Mouse (Mus musculus) neural tube, embryonic 11.5 days (tissue): ENCODE measurements at regions not wholly inside any gene's neighbourhood (a gene's known extent, or its start where the extent isn't known, plus 50 kb on each side); places are given as distances from the start of the nearest gene placed in this dataset.

Source experiments
- ATAC-seq: fragments of 200-750 bp; cut with Nextera tagmentation; 2 replicates; pipeline ENCODE4 v1.8.0; 2017; ENCODE audit warnings: moderate number of reproducible peaks, mild to moderate bottlenecking, moderate TSS enrichment, moderate library complexity; ENCODE audit not compliant: insufficient read depth, low FRiP score, low TSS enrichment
- DNase-seq: peaks from one replicate; pipeline ENCODE4 v3.0.0-alpha.2; 2015; ENCODE audit warnings: low spot score
- H3K27ac ChIP-seq: fragments of 300-500 bp; sonication (generic); 2 replicates; pipeline ENCODE4 v1.5.1; 2014; ENCODE audit warnings: low read depth, mild to moderate bottlenecking, low read length
- H3K27me3 ChIP-seq: fragments of 300-500 bp; sonication (generic); 2 replicates; pipeline ENCODE4 v1.6.1; 2014; ENCODE audit warnings: mild to moderate bottlenecking, low read length, mixed read lengths; ENCODE audit not compliant: control insufficient read depth, insufficient read depth
- H3K36me3 ChIP-seq: fragments of 300-500 bp; sonication (generic); 2 replicates; pipeline ENCODE4 v1.6.1; 2014; ENCODE audit warnings: mild to moderate bottlenecking, low read length, moderate library complexity, mixed read lengths; ENCODE audit not compliant: control insufficient read depth, insufficient read depth
- H3K4me1 ChIP-seq: fragments of 300-500 bp; sonication (generic); 2 replicates; pipeline ENCODE4 v1.6.1; 2014; ENCODE audit warnings: low read length, mixed read lengths; ENCODE audit not compliant: control insufficient read depth, insufficient read depth
- H3K4me2 ChIP-seq: fragments of 300-500 bp; sonication (generic); 2 replicates; pipeline ENCODE4 v1.6.1; 2014; ENCODE audit warnings: low read depth, mild to moderate bottlenecking, moderate library complexity
- H3K4me3 ChIP-seq: fragments of 300-500 bp; sonication (generic); 2 replicates; pipeline ENCODE4 v1.5.1; 2014; ENCODE audit warnings: low read depth, low read length
- H3K9ac ChIP-seq: fragments of 300-500 bp; sonication (generic); 2 replicates; pipeline ENCODE4 v1.6.1; 2014; ENCODE audit warnings: mild to moderate bottlenecking, low read length
- H3K9me3 ChIP-seq: fragments of 300-500 bp; sonication (generic); 2 replicates; pipeline ENCODE4 v1.6.1; 2016; ENCODE audit warnings: low read length; ENCODE audit not compliant: control insufficient read depth
- WGBS: fragments of 180-500 bp; shearing (Covaris S2); extraction: QIAGEN DNeasy Blood & Tissue Kit; methylation state at CpG from one replicate; pipeline ENCODE4 v1.1.7; 2014; 5-methylcytosine and 5-hydroxymethylcytosine counted together

DNA sequence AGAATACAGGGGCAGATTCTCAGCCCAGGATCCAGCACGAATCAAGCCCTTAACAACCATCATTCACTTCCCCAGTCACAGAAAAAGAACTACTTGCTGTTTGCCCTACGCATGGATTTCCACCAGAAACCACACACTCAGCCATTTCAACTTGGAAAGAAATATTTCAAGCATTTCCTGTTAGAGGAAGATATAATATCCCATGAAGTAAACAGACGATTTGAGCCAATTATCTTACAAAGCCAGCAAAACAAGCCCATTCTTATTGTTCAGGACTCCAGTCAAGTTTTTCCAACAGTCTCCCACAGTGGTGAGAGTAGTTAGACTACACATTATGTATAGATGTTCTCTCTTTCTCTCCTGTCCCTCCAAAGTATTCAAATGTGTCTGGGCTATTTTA lies 324.1 kb downstream of the Rnd3 start:
- no peak for ATAC-seq
- Histone ChIP-seq H3K4me3 (no peak overlapping the region), H3K4me2 (no peak overlapping the region), H3K9me3 (no peaks in the 10 kb centered on the region), H3K9ac (no peak overlapping the region), H3K36me3 (no peaks in the 10 kb centered on the region), H3K4me1 (no peaks in the 10 kb centered on the region), H3K27me3 (no peaks in the 10 kb centered on the region), H3K27ac (no peak overlapping the region)
- WGBS: 85% methylated on average over 3 of the region's 3 CpGs
- DNase-seq: no peak

GRCm38 (mm10) chr2:50822738-50823137 lies 326.2 kb downstream of the Rnd3 start:
- no peak for ATAC-seq
- Histone ChIP-seq H3K4me1 (no peaks in the 10 kb centered on the region), H3K9ac (no peak overlapping the region), H3K4me2 (no peak overlapping the region), H3K36me3 (no peaks in the 10 kb centered on the region), H3K4me3 (no peak overlapping the region), H3K27ac (no peak overlapping the region), H3K9me3 (no peaks in the 10 kb centered on the region), H3K27me3 (no peaks in the 10 kb centered on the region)
- DNase-seq: no peak

GRCm38 (mm10) chr2:50819305-50819665 lies 329.6 kb downstream of the Rnd3 start:
- Histone ChIP-seq H3K9ac (no peak overlapping the region), H3K27me3 (no peaks in the 10 kb centered on the region), H3K4me1 (no peaks in the 10 kb centered on the region), H3K27ac (no peak overlapping the region), H3K4me2 (no peak overlapping the region), H3K9me3 (no peaks in the 10 kb centered on the region), H3K4me3 (no peak overlapping the region), H3K36me3 (no peaks in the 10 kb centered on the region)
- 89% methylated on average over 5 of the region's 5 CpGs for WGBS
- ATAC-seq (no peak), DNase-seq (no peak)

DNA sequence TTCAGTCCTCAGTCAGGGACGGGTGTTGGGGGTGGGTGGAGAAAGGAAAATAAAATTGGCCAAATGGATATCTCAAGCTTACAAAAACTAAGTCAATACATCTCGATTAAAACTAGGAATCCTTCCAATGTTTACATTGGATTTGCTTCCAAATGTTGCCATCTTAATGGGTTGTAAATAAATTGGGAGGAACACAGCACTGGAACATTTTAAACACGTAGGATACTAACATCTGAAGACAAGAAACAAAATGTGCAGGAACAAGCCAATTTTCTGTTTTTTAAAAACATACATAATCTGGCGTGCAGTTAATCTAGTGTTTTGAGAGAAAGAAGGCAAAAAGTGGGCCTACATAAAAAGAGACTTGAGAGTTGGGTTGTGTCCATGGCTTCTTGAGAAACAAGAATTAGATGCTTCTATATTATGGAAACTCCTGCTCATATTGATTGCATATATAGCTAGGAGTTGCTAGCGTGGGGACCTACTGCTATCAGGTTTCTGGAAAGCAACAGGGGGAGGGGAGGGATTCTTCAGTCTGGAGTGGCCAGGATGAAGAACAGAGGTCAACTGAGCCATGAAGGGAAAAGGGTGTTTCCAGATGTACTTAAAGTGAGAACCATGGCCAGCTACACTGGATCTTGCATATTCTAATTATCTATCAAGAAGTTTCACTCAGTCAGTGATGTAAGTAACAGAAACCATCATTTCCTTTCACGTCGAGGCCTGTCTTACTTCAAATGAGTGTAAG lies 330.2 kb downstream of the Rnd3 start:
- no peak for ATAC-seq
- H3K27me3 ChIP-seq: no peaks in the 10 kb centered on the region
- WGBS: 85% methylated on average over 7 of the region's 7 CpGs
- no peak for DNase-seq
- H3K36me3 ChIP-seq: no peaks in the 10 kb centered on the region
- no peak overlapping the region for H3K4me2 ChIP-seq
- no peak overlapping the region for H3K27ac ChIP-seq
- H3K4me1 ChIP-seq: no peaks in the 10 kb centered on the region
- H3K4me3 ChIP-seq: no peak overlapping the region
- H3K9me3 ChIP-seq: no peaks in the 10 kb centered on the region
- no peak overlapping the region for H3K9ac ChIP-seq

DNA sequence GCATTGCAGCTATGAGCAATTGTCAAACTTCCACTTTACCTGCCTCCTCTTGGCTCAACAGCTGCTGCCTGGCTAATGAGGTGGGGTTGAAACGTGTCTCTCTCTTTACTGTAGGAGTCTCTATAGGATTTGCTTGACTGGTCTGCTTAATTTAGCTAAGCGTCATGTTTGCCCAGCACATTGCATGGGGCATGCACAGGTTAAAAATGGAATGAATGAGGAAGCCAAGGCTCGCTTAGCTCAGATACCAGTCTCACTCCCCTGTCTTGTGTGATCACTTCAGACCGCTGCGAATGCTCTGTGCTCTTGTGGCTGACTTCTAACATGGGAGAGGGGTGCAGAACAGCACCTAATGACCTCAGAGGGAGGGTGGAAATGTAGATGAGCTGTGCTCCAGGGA lies 332.5 kb downstream of the Rnd3 start:
- no peaks in the 10 kb centered on the region for H3K36me3 ChIP-seq
- no peak overlapping the region for H3K4me2 ChIP-seq
- no peaks in the 10 kb centered on the region for H3K9me3 ChIP-seq
- no peak overlapping the region for H3K27ac ChIP-seq
- ATAC-seq (no peak), DNase-seq (no peak)
- H3K4me1 ChIP-seq: no peaks in the 10 kb centered on the region
- H3K9ac ChIP-seq: no peak overlapping the region
- WGBS: 85% methylated on average over 5 of the region's 5 CpGs
- H3K4me3 ChIP-seq: no peak overlapping the region
- no peaks in the 10 kb centered on the region for H3K27me3 ChIP-seq

DNA sequence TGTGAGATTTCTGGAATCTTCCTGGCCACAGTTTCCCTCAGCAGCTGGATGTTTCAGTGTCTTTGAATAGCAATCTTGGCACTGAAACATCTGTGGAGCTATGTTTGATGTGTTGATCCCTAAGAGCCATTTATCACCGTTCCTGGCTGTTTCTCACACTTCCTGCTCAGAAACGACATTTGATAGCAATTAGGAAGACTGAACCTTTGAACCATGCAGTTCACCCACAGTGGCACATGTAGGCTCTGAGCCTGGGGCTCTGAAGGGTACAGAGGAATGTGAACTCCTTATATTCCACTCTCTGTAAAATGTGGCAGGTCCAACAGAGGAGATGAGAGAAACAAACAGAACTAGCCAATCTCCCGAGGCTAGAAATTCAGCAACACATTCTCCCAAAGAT lies 333.4 kb downstream of the Rnd3 start:
- WGBS: 41% methylated on average over 3 of the region's 3 CpGs
- ATAC-seq: no peak

DNA sequence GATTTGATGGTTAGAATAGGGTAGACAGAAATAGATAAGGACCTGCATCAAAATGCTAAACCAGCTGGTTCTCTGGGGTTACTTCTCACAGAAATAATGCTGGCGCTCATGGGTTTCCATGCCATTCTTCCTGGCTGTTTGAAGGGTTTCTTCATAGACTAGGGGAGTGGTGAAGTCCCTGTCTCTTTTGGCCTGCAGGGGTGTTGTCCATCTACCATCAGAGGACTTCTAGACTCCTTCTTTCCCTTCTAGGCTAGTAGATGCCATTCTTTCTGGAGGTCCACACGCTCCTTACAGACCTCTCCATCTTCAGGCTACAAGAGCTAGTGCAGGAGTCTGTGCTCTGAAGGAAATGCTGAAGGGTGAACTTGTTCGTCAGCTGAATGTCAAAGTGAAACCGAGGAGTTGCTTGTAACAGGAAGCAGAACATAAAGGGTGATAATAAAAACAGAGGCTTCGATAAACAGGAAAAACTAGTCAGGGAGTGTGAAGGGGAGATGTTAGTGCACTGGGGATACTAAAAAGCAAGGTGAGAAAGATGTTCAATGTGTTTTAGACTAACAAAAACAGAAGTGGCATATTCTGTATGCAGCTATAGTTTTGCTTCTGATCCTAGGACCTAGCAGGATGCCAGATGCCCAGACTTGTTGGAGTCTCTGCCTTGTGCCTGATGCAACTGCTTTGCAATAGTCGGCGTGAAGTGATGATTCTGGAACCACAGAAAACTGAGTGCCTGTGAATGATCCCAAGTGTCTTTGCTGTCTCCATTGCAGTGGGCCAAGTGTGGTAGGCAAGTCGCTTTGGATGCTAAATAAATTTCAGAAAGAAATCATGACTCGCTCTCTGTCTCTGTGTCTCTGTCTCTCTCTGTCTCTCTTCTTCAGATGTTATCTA lies 335.1 kb downstream of the Rnd3 start:
- H3K4me3 ChIP-seq: no peak overlapping the region
- H3K27ac ChIP-seq: no peak overlapping the region
- H3K27me3 ChIP-seq: no peaks in the 10 kb centered on the region
- H3K4me1 ChIP-seq: no peaks in the 10 kb centered on the region
- H3K36me3 ChIP-seq: no peaks in the 10 kb centered on the region
- H3K9ac ChIP-seq: no peak overlapping the region
- DNase-seq (no peak), ATAC-seq (no peak)
- WGBS: 82% methylated on average over 9 of the region's 9 CpGs
- H3K4me2 ChIP-seq: no peak overlapping the region
- H3K9me3 ChIP-seq: no peaks in the 10 kb centered on the region

More for the DNA sequence above, 333.4 kb downstream of the Rnd3 start:
- Histone ChIP-seq H3K4me1 (no peaks in the 10 kb centered on the region), H3K9ac (no peak overlapping the region), H3K27me3 (no peaks in the 10 kb centered on the region), H3K36me3 (no peaks in the 10 kb centered on the region), H3K4me2 (no peak overlapping the region), H3K9me3 (no peaks in the 10 kb centered on the region), H3K27ac (no peak overlapping the region), H3K4me3 (no peak overlapping the region)
- DNase-seq: no peak

- 34% methylated on average over 4 of the region's 4 CpGs for WGBS
These were observed 336.6 kb downstream of the Rnd3 start for GRCm38 (mm10) chr2:50812296-50812695.

More at GRCm38 (mm10) chr2:50812296-50812695, 336.6 kb downstream of the Rnd3 start:
- no peak overlapping the region for H3K9ac ChIP-seq
- H3K27me3 ChIP-seq: no peaks in the 10 kb centered on the region
- H3K36me3 ChIP-seq: no peaks in the 10 kb centered on the region
- no peak overlapping the region for H3K27ac ChIP-seq
- H3K9me3 ChIP-seq: no peaks in the 10 kb centered on the region
- no peak overlapping the region for H3K4me3 ChIP-seq
- ATAC-seq (no peak), DNase-seq (no peak)
- no peaks in the 10 kb centered on the region for H3K4me1 ChIP-seq
- H3K4me2 ChIP-seq: no peak overlapping the region
